Mouse (Mus musculus) mouse embryonic stem cell (cell line): ENCODE measurements around the gene Slc25a23.

Source experiments
- in situ Hi-C, 2 experiments: fragments of 300-500 bp; cut with MboI; formaldehyde crosslinking; loops; 1 replicate in 1 of 2; 3 replicates in 1 of 2; pipeline ENCODE4 v1.14.3; 2019 to 2020; ENCODE audit warnings: low sequenced_read_pairs in 2 of 2, low pct_unique_long_range_greater_than_20kb in 1 of 2, mixed read lengths in 1 of 2; ENCODE audit not compliant: unreplicated experiment in 1 of 2

Slc25a23 gene

DNA sequence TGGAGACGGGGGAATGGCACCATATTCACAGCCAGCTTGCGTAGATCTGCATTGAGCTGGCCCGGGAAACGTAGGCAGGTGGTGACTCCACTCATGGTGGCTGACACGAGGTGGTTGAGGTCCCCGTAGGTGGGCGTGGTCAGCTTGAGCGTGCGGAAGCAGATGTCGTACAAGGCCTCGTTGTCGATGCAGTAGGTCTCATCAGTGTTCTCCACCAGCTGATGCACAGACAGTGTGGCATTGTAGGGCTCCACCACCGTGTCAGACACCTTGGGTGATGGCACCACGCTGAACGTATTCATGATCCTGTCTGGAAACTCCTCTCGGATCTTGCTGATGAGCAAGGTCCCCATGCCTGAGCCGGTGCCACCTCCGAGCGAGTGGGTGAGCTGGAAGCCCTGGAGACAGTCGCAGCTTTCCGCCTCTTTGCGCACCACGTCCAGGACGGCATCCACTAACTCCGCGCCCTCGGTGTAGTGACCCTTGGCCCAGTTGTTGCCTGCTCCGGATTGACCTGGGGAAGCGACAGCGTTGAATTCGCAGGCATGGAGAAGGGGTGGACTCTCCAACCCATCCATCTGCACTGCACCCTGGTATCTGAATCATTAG lies 21.7 kb upstream of the Slc25a23 start:
- in situ Hi-C loops: no loop called here

DNA sequence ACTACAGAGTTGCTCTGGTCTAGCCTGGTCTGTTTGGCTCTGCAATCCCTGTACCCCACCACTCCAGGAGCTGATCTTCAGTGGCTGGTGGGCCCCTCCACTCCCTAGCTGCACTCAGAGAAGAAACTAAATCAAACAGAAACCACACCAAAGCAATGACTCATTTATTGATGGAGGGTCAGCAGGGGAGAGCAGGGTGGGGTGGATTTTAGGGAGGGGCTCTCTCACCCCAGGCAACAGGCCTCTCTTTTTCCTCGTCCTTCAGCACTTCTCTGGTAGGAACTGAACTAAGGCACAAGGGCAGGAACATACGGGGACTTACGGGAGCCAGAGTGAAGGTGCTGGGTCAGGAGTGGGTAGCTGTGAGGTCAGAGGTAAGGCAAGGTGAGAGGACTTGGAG lies 20.3 kb upstream of the Slc25a23 start:
- in situ Hi-C loops: no loop called here

DNA sequence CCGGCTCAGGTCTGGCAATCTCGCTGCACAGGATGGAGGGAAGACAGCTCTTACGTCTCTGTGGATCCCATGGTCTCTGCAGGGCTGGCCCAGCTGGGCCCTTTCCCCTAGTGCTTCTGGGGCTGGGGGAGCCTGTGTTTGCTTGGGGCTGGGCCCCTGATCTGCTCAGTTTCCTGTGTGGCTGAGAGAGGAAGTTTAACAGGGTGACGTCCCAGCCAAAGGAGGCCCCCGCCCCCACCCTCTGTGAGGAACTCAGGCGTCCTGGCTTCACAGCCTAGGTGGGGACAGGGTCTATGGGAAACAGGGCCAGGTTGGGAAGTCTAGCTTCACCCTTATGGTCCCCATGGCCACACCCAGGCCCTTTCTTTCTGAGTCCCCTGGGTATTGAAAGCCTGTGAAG lies 18.7 kb upstream of the Slc25a23 start, which contains the start of gene Dennd1c:
TSS of gene Dennd1c (minus strand) at position 179 of the 400 bp plus-strand sequence.
- in situ Hi-C loops: no loop called here

DNA sequence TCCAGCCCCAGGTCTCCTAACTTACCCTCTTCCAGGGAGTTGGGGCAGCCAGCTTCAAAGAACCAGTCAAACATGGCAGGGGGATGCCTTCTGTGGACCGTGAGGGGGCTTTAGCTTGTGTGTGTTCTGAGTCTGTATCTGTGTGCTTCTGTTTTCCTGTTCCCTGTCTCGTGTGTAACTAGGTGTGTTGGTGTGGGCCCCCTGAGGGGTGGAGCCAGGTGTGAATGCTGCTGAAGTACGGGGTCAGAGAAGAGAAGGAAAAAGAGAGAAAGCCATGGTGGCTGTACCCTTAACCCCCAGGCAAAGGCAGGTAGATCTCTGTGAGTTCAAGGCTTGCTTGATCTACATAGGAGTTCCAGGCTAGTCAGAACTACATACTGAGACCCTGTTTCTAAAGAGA lies 17.3 kb upstream of the Slc25a23 start:
- in situ Hi-C loops: no loop called here

DNA sequence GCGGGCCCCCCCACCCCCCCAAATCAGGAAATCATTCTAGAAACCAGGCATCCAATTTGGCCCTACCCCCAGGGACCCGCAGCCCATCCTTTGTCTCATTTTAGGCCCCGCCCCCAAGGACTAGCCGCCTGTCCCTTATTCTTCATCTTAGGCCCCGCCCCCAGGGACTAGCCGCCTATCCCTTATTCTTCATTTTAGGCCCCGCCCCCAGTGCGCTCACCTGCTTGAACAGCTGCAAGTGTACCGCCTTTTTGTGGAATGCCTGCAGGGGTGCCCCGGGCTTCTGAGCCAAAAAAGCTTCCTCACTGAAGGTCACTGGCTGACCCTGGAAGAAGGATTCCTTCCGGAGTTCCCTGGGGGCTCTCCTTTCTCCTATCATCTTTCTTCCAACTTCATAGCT lies 11.0 kb upstream of the Slc25a23 start:
- in situ Hi-C loops: no loop called here

DNA sequence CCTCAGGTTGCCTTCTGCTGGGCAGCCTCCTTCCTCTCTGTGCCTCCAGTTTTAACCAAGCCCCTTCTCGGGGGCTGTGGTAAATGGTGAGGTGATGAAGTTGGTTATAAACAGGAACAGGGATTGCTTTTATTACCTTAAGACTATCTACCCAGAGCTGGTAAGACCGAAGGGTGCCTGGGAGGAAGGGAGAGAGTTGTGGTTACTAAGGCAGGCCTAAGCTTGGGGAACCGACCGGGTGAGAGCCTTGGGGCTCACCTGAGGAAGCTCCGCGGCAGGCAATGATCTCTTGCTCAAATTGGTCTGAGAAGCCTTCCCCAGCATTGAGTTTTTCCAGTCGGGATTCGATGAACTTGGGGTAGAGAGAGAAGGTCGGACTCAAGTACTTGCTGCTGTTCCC lies 10.6 kb upstream of the Slc25a23 start:
- in situ Hi-C loops: no loop called here

DNA sequence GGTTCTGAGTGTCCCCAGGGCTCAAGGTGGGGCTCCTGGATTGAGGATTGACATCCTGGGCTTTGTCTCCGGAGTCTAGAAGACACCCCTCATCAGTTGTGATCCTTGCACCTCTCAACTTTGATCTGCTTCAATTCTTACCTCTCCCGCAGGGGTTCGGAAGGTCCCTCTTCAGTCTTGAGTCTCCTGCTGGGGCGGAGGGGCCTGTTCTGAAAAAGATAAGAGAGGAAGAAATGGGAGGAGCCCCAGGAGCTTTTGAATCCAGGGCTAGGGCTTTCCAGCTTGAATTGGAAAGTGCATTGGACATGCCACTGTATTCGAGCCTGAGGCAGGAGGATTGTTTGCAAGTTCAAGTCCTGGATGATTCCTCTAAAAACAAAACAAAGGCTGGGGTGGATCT lies 7.2 kb upstream of the Slc25a23 start:
- in situ Hi-C loops: no loop called here

DNA sequence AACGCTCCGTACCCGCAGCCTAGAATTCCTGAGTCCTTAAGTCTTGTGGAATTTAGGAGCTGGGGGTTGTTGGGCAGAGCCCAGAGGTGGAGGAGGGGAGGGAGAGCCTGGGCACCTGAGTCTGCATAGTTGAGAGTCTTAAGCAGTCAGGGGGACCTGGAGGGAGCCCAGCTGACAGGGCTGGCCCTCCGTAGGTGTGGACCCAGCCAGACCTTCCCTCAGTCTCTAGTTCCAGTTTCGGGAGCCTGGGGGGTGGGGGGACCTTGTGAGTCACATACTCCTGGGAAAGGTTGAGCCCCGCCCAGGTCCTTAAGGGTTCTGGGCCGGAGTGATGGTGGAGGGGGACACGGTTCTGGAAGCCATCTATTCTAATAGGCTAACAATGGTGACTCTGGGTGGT lies 3.4 kb upstream of the Slc25a23 start:
- in situ Hi-C loops: no loop called here

DNA sequence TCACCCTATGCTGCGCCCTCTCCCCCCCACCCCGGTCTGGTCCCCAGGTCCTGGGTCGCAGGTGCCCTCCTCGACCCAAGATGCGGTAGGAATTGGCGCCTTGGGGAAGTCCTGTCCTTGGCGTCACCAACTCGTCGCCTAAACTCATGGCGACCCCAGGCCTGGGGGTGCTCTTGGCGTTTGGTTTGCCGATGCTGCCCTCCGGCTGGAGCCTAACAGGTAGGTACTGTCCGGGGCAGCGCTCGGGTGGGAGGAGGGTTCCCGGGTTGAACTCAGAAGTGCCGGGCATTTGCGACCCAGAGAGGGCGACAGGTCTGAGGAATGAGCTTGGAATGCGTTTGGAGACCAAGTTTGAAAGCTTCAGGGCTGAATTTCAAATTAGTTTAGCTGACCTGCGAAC lies 2.9 kb upstream of the Slc25a23 start:
- in situ Hi-C loops: no loop called here

DNA sequence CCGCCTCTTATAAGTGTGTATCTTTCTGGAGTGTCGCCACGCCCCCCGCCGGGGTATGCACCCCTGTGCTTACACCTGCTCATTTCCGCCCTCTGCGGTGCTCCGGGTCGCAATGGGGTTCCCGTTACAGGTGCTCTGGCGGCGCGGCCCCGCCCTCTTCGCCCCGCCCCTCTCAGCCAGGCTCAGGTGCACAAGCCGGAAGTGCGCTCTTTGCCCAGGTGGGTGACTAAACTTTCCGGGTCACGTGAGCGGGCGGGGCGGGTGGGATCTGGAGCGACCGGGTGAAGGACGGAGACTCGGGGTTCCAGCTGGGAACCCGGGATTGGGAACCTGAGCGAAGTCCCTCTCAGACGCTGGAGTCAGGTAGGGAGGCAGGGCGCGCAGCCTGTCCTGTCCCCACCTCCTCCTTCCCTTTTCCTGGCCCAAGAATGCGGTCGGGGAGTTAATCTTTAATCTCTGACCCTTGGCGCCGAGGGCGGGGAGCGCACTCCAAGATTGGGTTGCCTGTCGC lies 2.4 kb upstream of the Slc25a23 start:
- in situ Hi-C loops: no loop called here

DNA sequence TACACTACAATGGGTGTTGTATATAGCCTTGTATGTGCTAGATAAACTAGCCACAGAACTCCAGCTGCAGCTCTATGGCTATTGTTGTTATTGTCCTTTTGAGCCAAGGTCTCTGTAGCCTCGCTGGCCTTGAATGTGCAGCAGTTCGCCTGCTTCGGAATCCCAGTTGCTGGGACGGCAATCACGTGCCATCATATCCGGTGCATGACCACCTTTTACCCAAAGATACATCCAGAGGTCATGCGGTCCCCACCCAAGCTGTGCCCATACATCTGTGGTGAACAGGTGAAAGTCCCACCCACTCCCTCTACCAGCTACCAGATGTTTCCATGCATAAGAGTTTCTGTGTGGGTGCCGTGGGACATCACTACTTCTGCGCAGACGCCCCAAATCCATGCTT lies 1.4 kb upstream of the Slc25a23 start:
- in situ Hi-C loops: no loop called here

DNA sequence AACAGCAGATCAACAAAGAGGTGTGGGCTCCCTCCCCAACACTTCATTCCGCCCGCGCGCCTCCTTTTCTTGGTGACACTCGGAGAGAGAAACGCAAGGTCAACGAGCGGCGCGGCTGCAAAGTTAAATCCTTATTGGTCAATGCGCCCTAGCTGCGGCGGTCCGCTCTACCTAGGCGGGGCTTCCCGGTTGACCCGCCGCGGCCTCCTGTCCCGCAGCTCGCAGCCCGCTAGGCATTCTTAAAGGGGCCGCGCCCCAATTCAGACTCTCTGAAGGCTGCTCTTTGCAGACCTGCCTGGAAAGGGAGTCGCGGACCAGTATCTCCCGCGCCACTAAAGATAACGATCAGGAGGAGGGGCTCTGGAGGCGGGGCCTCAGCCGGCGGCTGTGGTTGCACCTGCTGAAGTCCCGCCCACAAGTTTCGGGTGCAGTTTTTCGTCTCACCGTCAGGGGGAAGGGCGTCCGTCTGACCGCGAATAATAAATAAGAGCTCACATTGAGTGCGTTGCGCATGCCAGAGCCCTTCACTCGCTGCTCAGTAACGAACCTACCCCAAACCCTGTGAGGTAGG lies 653 bp upstream of the Slc25a23 start:
- in situ Hi-C loops: no loop called here

DNA sequence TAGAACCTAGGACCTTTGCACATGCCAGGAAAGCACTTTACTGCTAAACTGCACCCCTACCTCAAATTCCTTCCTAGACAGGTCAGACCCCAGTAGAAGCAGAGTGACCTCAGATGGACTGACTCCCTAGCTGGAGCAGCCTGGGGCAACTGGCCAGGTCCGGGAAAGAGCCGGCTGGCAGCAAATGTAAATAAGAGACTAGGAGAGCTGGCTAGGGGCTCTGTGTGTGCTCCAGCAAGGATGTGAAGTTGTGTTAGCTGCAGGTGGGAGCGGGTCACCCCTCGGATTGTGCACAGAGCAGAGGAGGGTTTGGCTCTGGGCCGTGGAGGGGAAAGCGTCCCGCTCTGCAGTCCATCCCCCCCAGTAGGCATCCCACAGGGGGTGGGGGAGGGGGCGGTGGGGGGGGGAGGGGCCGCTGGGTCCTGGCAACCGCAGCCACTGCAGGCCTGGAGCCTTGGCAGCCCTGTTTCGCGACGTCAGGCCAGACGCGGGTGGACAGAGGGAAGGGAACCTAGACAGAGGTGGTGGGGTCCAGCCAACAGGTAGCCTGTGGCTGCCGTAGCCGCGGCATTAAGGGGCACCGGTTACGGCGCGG lies 675 bp downstream of the Slc25a23 start, which contains the start of gene Crb3:
TSS of gene Crb3 (plus strand) at position 215 of the 595 bp plus-strand sequence.
- in situ Hi-C loops: loop anchor here in 1 of 2 experiments (10.0 kb wide), 1 partner anchor 106 kb away; no protein-coding TSS in a partner anchor

DNA sequence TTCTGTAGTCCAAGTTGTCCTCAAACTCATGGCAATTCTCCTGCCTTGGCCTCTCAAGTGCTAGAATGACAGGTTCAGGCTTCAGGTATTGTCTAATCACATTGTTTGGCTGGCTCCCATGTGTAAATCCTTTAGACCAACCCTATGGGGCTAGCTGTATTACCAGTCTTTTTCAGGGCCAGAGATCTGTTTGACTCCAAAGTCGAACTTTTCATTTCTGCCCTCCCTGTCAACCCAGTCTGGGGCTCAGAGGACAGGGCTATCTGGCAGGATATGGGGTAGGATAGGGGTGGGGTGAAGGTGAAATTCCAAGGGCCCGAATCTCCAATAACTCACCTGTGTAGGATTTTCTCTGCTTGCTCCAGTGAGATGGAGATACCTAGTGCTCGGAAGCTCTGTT lies 3.4 kb downstream of the Slc25a23 start:
- in situ Hi-C loops: loop anchor here in 1 of 2 experiments (10.0 kb wide), 1 partner anchor 109 kb away; no protein-coding TSS in a partner anchor

DNA sequence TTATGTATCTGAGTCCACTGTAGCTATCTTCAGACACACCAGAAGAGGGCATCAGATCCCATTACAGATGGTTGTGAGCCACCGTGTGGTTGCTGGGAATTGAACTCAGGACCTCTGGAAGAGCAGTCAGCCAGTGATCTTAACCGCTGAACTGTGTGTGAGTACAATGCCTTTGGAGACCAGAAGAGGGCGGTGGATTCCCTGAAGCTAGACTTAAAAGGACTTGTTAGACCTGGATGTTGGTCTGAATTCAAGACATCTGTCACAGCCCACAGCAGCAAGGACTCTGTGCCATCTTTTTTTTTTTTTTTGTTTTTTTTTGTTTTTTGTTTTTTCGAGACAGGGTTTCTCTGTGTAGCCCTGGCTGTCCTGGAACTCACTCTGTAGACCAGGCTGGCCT lies 8.0 kb downstream of the Slc25a23 start:
- in situ Hi-C loops: loop anchor here in 1 of 2 experiments (10.0 kb wide), 1 partner anchor 113 kb away; no protein-coding TSS in a partner anchor

DNA sequence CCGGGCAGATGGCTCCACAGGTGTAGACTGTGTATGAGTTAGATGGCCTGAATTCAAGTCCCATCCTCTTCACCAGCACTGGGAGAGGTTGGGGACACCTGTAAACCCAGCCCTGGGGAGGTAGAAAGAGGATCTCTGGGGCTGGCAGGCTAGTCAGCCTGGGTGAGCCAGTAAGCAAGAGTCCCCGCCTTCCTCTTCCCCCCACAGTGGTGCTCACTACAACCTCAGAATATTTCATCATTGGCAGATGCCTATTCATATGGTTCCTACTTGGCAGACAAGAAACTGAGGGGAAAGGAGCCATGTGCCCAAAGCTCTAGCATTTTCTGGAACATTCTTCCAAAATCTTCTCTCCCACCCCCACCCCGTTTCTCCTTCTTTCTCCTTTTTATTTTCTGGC lies 10.8 kb downstream of the Slc25a23 start:
- in situ Hi-C loops: no loop called here

DNA sequence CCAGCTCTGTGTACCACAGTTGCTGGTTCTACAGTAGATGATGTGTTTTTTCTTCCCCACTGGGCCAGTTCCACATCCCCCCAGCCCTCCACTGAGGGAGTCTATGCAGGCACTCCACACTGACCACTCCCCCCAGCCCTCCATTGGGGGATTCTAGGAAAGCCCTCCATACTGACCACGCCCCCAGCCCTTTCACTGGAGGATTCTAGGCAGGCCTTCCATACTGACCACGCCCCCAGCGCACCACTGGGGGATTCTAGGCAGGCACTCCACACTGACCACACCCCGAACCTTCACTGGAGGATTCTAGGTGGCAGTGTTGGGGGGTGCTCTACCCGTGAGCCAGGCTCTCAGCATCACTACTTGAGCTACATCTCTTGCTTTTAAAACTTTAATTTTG lies 12.3 kb downstream of the Slc25a23 start:
- in situ Hi-C loops: no loop called here

DNA sequence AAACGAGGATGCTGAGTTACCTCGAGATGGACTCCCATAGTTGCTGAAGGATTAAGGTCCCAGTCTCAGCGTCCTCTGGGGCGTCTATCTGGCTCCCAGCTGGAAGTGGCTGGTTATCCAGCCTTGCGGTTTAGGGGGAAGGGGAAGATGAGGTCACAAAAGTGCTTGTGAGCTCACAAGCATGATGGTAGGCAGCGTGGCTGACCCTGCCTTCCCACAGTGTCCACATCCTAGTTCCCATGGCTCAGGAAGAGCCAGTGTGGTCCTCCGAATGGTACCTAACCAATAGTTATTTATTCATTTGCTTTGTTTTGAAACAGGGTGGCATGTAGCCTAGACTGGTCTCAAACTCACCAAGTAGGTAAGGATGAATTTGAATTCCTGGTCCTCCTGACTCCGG lies 18.1 kb downstream of the Slc25a23 start, which contains the start of gene Slc25a41:
TSS of gene Slc25a41 (minus strand) at position 101 of the 400 bp plus-strand sequence.
- in situ Hi-C loops: no loop called here

DNA sequence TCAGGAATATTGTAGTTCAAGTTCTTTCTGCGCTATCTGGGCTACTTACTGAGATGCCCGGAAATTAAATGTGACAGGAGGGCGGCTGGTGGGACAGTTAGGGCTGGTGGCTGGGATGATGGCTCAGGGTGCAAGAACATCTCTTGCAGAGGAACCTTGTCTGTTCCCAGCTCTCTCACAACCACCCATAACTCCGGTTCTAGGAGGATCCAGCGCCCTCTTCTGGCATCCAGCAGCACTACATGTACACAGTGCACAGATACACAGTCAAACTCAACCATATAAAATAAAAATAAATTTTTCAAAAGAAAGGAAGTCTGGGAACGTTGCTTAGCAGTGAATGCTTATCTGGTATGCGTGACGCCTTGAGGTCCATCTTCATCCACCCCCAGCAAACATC lies 20.7 kb downstream of the Slc25a23 start:
- in situ Hi-C loops: no loop called here

DNA sequence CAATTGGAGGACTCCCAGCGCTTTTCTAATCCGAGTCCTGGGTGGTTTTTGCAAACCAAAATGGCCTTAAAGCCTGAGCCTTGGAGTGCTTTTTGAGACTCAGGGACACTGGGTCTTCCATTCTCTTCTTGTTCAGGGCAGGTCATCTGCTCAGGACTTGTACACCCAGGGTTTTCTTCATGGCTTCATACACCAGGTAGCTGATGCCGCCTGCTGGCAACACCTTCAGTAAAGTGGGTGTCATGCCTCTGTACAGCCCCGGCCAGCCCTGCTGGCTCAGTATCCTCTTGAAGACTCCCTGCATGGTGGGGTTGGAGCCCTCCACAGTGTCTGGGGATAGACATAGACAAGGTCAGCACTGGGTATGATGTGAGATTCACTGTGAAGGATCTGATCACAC lies 26.8 kb downstream of the Slc25a23 start:
- in situ Hi-C loops: no loop called here
